Mouse (Mus musculus): ENCODE data around the gene Rrp36. TPM values are rescaled to one million over a fixed set of nuclear protein-coding genes. Genes with fewer than 3 reads are reported as not detected.

Rrp36 gene
- polyA plus RNA-seq, 1 experiment from 2014 or later = 21.5 TPM

DNA sequence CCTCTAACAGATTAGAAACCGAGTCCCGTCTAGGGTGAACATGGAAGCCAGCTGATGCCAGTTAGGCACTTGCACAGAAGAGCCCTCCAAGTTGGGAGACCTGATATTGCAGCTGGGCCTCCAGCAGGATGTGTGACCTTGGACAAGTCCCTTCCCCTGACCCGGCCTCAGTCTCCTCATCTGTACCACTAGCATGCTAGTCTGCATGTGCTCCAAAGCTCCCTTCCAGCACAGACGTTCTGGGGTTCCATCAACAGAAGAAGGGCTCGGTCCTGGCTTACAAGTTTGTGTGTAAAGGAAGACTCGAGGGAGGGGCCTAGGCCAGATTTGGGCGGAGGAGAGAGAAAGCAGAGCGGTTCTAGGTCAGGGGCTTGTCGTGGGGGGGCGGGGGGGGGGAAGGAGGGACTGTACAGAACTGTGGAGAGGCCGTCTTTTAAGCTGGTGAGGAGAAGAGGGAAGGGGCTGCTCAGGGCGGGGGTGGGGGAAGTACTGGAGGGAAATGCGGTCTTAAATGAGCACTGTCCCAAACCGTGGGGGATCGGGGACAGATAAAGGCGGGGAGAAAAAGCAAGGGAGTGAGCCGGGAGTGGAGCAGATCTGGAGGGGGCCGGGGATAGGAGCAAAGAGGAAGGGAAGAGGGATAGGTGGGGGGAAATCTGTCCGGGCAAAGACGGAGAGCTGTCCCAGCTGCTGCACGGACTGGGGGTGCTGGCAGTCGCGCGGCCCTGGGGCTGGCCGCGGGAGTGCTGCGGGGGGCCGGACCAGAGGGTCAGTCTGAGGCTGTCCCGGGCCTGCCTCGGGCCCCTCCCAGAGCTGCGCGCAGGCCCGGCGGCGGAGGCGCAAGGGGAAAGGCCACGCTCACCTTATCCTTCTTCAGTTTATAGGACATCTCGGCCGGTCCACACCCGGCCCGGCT is 30.1 kb upstream of the Rrp36 start:
- Histone ChIP-seq H3K36me3 (replicated peaks) (peaks cover 8% of the 10 kb centered on the region; the same call in 1 of the 2 replicates), H3K27me3 (0 out of 2 replicates have a peak, but pooled peaks cover 7% of the 10 kb centered on the region), H3K27ac (replicated peaks) (peak overlapping the region; percentile 82), H3K4me3 (replicated peaks) (peak overlapping the region; percentile 76), H3K4me2 (peak overlapping the region; percentile 88), H3K9ac (peak overlapping the region; percentile 83), H3K9me3 (replicated peaks) (no peaks in the 10 kb centered on the region), H3K4me1 (replicated peaks) (peaks cover 50% of the 10 kb centered on the region)
- peak; percentile 71 for ATAC-seq (ENCODE audit: insufficient read depth)
- 3% methylated on average over 36 of the region's 41 CpGs for WGBS (ENCODE audit: insufficient replicate concordance)

- ATAC-seq (ENCODE audit: insufficient read depth) = no peak
- WGBS (ENCODE audit: insufficient replicate concordance) = 77% methylated on average over 5 of the region's 5 CpGs
- Histone ChIP-seq H3K4me2 (peak overlapping the region; percentile 88), H3K9me3 (replicated peaks) (no peaks in the 10 kb centered on the region), H3K27me3 (0 out of 2 replicates have a peak, but pooled peaks cover 7% of the 10 kb centered on the region), H3K36me3 (replicated peaks) (peaks cover 18% of the 10 kb centered on the region; the same call in 1 of the 2 replicates), H3K4me1 (replicated peaks) (peaks cover 53% of the 10 kb centered on the region), H3K4me3 (replicated peaks) (no peak overlapping the region), H3K9ac (peak overlapping the region; percentile 83; the same call in 1 of the 2 replicates), H3K27ac (replicated peaks) (no peak overlapping the region)
Measured at GRCm38 (mm10) chr17:46702506-46702905, 28.4 kb upstream of the Rrp36 start.

- Histone ChIP-seq H3K27me3 (0 out of 2 replicates have a peak, but pooled peaks cover 4% of the 10 kb centered on the region), H3K9me3 (replicated peaks) (no peaks in the 10 kb centered on the region), H3K4me3 (replicated peaks) (no peak overlapping the region), H3K9ac (no peak overlapping the region), H3K36me3 (replicated peaks) (peaks cover 18% of the 10 kb centered on the region; the same call in 1 of the 2 replicates), H3K4me1 (replicated peaks) (peaks cover 53% of the 10 kb centered on the region), H3K27ac (replicated peaks) (no peak overlapping the region), H3K4me2 (no peak overlapping the region)
- no peak for ATAC-seq (ENCODE audit: insufficient read depth)
- WGBS (ENCODE audit: insufficient replicate concordance) = 62% methylated on average over 12 of the region's 12 CpGs
Measured at GRCm38 (mm10) chr17:46702100-46702499, 27.9 kb upstream of the Rrp36 start.

- H3K27me3 ChIP-seq = no peaks in the 10 kb centered on the region
- H3K9me3 ChIP-seq (replicated peaks) = no peaks in the 10 kb centered on the region
- WGBS (ENCODE audit: insufficient replicate concordance) = 71% methylated on average over 12 of the region's 12 CpGs
- H3K9ac ChIP-seq = no peak overlapping the region
- no peak overlapping the region for H3K27ac ChIP-seq (replicated peaks)
- no peak overlapping the region for H3K4me3 ChIP-seq (replicated peaks)
- peaks cover 52% of the 10 kb centered on the region for H3K4me1 ChIP-seq (replicated peaks)
- no peak overlapping the region for H3K4me2 ChIP-seq
- no peak for ATAC-seq (ENCODE audit: insufficient read depth)
- peaks cover 18% of the 10 kb centered on the region; the same call in 1 of the 2 replicates for H3K36me3 ChIP-seq (replicated peaks)
Measured at GRCm38 (mm10) chr17:46701489-46701888, 27.3 kb upstream of the Rrp36 start.

- H3K4me1 ChIP-seq (replicated peaks) = peaks cover 38% of the 10 kb centered on the region
- WGBS (ENCODE audit: insufficient replicate concordance) = 70% methylated on average over 3 of the region's 3 CpGs
- no peaks in the 10 kb centered on the region for H3K27me3 ChIP-seq
- H3K27ac ChIP-seq (replicated peaks) = no peak overlapping the region
- H3K9ac ChIP-seq = no peak overlapping the region
- H3K9me3 ChIP-seq (replicated peaks) = no peaks in the 10 kb centered on the region
- no peak overlapping the region for H3K4me2 ChIP-seq
- H3K4me3 ChIP-seq (replicated peaks) = no peak overlapping the region
- no peak for ATAC-seq (ENCODE audit: insufficient read depth)
- peaks cover 24% of the 10 kb centered on the region; the same call in 1 of the 2 replicates for H3K36me3 ChIP-seq (replicated peaks)
Measured at GRCm38 (mm10) chr17:46699912-46700311, 25.8 kb upstream of the Rrp36 start.

DNA sequence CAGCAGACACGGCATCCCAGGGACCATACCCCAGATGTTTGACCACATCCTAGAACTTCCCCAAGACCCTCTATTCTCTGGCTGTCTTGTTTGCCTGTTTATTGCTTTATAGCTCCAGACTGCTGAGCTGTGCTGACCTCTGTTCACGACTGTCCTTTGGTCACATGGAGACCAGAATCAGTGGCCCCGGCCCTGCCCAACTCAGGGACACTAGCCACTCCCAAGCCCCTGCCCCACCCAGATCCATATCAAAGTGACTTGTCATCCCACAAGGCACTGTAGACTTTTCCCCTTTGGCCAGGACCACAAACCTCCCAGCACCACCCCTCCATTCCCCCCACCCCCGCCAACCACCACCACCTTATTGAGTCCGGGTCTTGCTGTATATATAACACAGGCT is 25.1 kb upstream of the Rrp36 start:
- H3K4me2 ChIP-seq = no peak overlapping the region
- H3K4me3 ChIP-seq (replicated peaks) = no peak overlapping the region
- H3K4me1 ChIP-seq (replicated peaks) = peaks cover 37% of the 10 kb centered on the region
- no peak overlapping the region for H3K27ac ChIP-seq (replicated peaks)
- H3K9ac ChIP-seq = no peak overlapping the region
- peaks cover 24% of the 10 kb centered on the region for H3K36me3 ChIP-seq (replicated peaks)
- no peaks in the 10 kb centered on the region for H3K27me3 ChIP-seq
- H3K9me3 ChIP-seq (replicated peaks) = no peaks in the 10 kb centered on the region
- no peak for ATAC-seq (ENCODE audit: insufficient read depth)
- 60% methylated on average over 5 of the region's 5 CpGs for WGBS (ENCODE audit: insufficient replicate concordance)

DNA sequence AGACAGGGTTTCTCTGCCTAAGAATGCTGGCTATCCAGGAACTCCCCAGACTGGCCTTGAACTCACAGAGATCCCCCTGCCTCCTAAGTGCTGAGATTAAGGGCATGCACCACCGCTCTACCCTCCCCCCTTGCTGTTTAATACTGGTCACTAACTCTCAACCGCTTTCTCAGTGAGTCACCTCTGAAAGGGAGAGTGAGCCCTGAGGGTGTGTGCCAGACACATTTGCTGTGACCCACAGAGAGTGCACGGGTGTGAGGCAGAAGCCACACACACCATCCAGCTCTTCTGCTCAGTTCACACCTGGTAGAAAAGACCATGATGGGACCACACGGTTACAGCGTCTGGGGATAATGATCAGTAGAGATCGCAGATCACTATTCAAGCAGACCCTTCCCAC is 24.4 kb upstream of the Rrp36 start:
- Histone ChIP-seq H3K9ac (no peak overlapping the region), H3K36me3 (replicated peaks) (peaks cover 24% of the 10 kb centered on the region), H3K27me3 (no peaks in the 10 kb centered on the region), H3K27ac (replicated peaks) (no peak overlapping the region), H3K4me1 (replicated peaks) (peaks cover 30% of the 10 kb centered on the region), H3K4me3 (replicated peaks) (no peak overlapping the region), H3K4me2 (no peak overlapping the region), H3K9me3 (replicated peaks) (no peaks in the 10 kb centered on the region)
- 82% methylated on average over 6 of the region's 6 CpGs for WGBS (ENCODE audit: insufficient replicate concordance)
- no peak for ATAC-seq (ENCODE audit: insufficient read depth)

DNA sequence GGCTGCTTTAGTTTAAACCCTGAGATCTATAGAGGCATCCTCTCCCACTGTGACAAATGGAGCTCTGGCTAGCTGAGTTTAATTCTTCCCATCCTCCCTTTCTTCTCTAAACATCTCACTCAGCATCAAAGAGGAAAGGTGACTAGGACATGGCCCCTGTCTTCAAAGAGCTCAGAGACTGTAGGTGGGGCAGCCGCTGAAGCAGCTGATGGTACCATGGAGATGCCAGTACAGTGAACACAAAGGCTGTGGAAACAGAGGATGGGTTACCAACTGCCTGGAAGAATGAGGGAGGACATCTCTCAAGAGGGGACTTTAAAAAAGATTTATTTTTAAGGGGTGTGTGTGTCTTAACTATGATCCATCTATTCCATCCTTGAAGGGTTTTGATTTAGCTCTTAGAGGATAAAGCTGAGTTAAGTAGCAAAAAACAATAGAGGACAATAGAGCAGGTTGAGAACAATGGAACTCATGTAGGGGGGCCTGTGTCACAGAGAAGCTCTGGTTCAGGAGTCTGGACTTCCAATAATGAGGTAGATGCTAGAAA is 20.4 kb upstream of the Rrp36 start:
- H3K27me3 ChIP-seq = no peaks in the 10 kb centered on the region
- H3K4me1 ChIP-seq (replicated peaks) = peaks cover 22% of the 10 kb centered on the region
- WGBS (ENCODE audit: insufficient replicate concordance) = 82% methylated on average over 1 of the region's 1 CpGs
- H3K27ac ChIP-seq (replicated peaks) = no peak overlapping the region
- H3K4me3 ChIP-seq (replicated peaks) = no peak overlapping the region
- H3K36me3 ChIP-seq (replicated peaks) = peaks cover 20% of the 10 kb centered on the region
- ATAC-seq (ENCODE audit: insufficient read depth) = no peak
- H3K9me3 ChIP-seq (replicated peaks) = no peaks in the 10 kb centered on the region
- no peak overlapping the region for H3K9ac ChIP-seq
- no peak overlapping the region for H3K4me2 ChIP-seq

DNA sequence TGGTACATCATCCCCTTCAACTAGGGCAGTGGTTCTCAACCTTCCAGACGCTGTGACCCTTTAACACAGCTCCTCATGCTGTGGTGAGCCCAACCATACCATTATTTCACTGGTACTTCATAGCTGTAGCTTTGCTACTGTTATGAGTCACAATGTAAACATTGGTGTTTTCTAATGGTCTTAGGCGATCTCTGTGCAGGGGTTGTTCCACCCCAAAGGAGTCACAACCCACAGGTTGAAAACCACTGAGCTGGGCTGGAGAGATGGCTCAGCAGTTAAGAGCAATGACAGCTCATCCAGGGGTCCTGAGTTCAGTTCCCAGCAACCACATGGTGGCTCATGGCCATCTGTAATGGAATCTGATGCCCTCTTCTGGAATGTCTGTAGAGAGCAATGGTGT is 17.2 kb upstream of the Rrp36 start:
- Histone ChIP-seq H3K9ac (no peak overlapping the region), H3K27me3 (no peaks in the 10 kb centered on the region), H3K9me3 (replicated peaks) (no peaks in the 10 kb centered on the region), H3K36me3 (replicated peaks) (peaks cover 15% of the 10 kb centered on the region), H3K4me3 (replicated peaks) (no peak overlapping the region), H3K27ac (replicated peaks) (no peak overlapping the region), H3K4me2 (no peak overlapping the region), H3K4me1 (replicated peaks) (peaks cover 16% of the 10 kb centered on the region; the same call in 1 of the 2 replicates)
- WGBS (ENCODE audit: insufficient replicate concordance) = 71% methylated on average over 2 of the region's 2 CpGs
- ATAC-seq (ENCODE audit: insufficient read depth) = no peak

GRCm38 (mm10) chr17:46690665-46691064 is 16.5 kb upstream of the Rrp36 start:
- Histone ChIP-seq H3K4me3 (replicated peaks) (no peak overlapping the region), H3K9ac (no peak overlapping the region), H3K27ac (replicated peaks) (peak overlapping the region; percentile 22; the same call in 1 of the 2 replicates), H3K9me3 (replicated peaks) (no peaks in the 10 kb centered on the region), H3K4me1 (replicated peaks) (peaks cover 16% of the 10 kb centered on the region; the same call in 1 of the 2 replicates), H3K36me3 (replicated peaks) (peaks cover 17% of the 10 kb centered on the region), H3K27me3 (no peaks in the 10 kb centered on the region), H3K4me2 (peak overlapping the region; percentile 27)
- peak; percentile 70 for ATAC-seq (ENCODE audit: insufficient read depth)
- 38% methylated on average over 12 of the region's 12 CpGs for WGBS (ENCODE audit: insufficient replicate concordance)

- Histone ChIP-seq H3K27me3 (no peaks in the 10 kb centered on the region), H3K4me3 (replicated peaks) (no peak overlapping the region), H3K4me2 (no peak overlapping the region), H3K4me1 (replicated peaks) (peaks cover 22% of the 10 kb centered on the region), H3K9me3 (replicated peaks) (no peaks in the 10 kb centered on the region), H3K36me3 (replicated peaks) (peaks cover 46% of the 10 kb centered on the region), H3K9ac (no peak overlapping the region), H3K27ac (replicated peaks) (no peak overlapping the region)
- ATAC-seq (ENCODE audit: insufficient read depth) = no peak
- 80% methylated on average over 6 of the region's 6 CpGs for whole genome bisulfite sequencing (ENCODE audit: insufficient replicate concordance)
Measured at GRCm38 (mm10) chr17:46685913-46686312, 11.8 kb upstream of the Rrp36 start.
